17 mouse cellular contexts compared by ENCODE assay signal in the genomic region with DNA sequence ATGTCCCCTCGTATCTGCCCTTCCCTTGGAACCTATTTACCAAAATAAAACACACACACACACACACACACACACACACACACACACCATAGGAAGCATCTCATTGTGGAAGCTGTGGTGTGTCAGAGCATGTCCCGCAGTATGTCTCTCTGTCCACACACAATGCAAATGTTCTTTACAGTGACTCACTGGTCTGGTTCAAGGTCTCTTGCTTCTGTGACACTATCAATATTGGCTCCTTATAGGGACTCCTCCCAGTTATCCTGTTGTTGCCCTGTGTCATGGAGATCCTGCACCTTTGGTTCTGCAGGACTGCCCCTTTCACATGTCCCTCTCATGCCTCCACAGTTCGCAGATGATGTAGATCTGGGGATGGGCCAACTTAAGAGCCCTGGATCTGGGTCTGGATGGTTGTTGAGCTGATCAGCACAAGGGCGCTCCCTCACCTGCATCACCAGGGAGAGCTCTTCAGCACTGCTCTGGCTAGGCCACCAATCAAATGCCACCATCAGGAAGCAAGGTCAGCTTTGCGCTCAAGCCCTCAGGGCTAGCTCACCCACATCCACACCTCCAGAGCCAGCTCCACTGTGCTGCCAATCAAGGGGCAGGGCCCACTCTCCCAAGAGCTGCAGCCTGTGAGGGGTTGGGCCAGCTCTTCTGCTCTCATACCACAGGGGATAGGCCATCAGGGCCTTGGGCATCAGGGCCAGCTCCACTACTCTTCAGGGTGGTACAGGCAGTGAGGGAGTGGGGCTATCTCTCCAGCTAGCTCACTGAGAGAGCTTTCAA. TPM values are rescaled to one million over a fixed set of nuclear protein-coding genes. Genes with fewer than 3 reads are reported as not detected.
DNase-seq lines count a peak whose midpoint lies in the region; ATAC-seq and TF ChIP-seq lines count a peak whose summit lies in the region.
"Had no signal": no experiment of that assay in that cellular context is flagged by ENCODE, and none has a peak within 500 bp of the region (broad histone marks: within the 10 kb centered on the region; RNA-seq: fewer than 3 reads in every experiment).

No protein-coding gene starts in this region.

- peak; percentile 22; the same call in 1 of the 2 replicates for ATAC-seq in kidney, embryonic 15.5 days (replicated peaks; ENCODE audit: low FRiP score)
- peak; percentile 58 for ATAC-seq in lung, postnatal 0 days
- peak; percentile 59 for ATAC-seq in intestine, embryonic 16.5 days
- ATAC-seq in stomach, embryonic 16.5 days (ENCODE audit: insufficient read depth, low FRiP score), result peak; percentile 33; the same call in 1 of the 2 replicates
- ATAC-seq: forebrain, embryonic 14.5 days had no signal

- no peak overlapping the region for H3K27ac ChIP-seq in kidney, embryonic 15.5 days
- no peak overlapping the region for H3K27ac ChIP-seq in kidney, adult 2 months (ENCODE audit: insufficient read depth, low read depth, low read length)
- no peak overlapping the region for H3K27ac ChIP-seq in lung, postnatal 0 days (ENCODE audit: low read length)
- H3K27ac ChIP-seq in intestine, embryonic 16.5 days (ENCODE audit: low read length), result no peak overlapping the region
- H3K27ac ChIP-seq in stomach, embryonic 16.5 days (ENCODE audit: low read length), result no peak overlapping the region
- H3K27ac ChIP-seq: embryonic facial prominence, embryonic 13.5 days; hindbrain, embryonic 13.5 days; left cerebral cortex, adult 2 months; neural tube, embryonic 13.5 days had no signal

- H3K4me2 ChIP-seq in kidney, embryonic 15.5 days, result no peak overlapping the region
- no peak overlapping the region for H3K4me2 ChIP-seq in lung, postnatal 0 days (replicated peaks; ENCODE audit: low read depth, low read length)
- H3K4me2 ChIP-seq in intestine, embryonic 16.5 days (ENCODE audit: low read depth, low read length), result no peak overlapping the region
- no peak overlapping the region for H3K4me2 ChIP-seq in stomach, embryonic 16.5 days (ENCODE audit: low read depth, low read length)
- H3K4me2 ChIP-seq: embryonic facial prominence, embryonic 13.5 days; hindbrain, embryonic 13.5 days; neural tube, embryonic 13.5 days had no signal

- H3K9ac ChIP-seq in kidney, embryonic 15.5 days, result no peak overlapping the region
- H3K9ac ChIP-seq in lung, postnatal 0 days (replicated peaks; ENCODE audit: low read depth), result no peak overlapping the region
- H3K9ac ChIP-seq in intestine, embryonic 16.5 days (ENCODE audit: low read depth, low read length), result no peak overlapping the region
- no peak overlapping the region for H3K9ac ChIP-seq in stomach, embryonic 16.5 days (ENCODE audit: low read length)
- H3K9ac ChIP-seq: embryonic facial prominence, embryonic 13.5 days; hindbrain, embryonic 13.5 days; neural tube, embryonic 13.5 days had no signal

- TF ChIP-seq POLR2A in kidney, adult 2 months (IDR thresholded peaks at IDR 0.05; ENCODE audit: low read depth, low read length), result no peak

- no peaks in the 10 kb centered on the region for H3K4me1 ChIP-seq in kidney, embryonic 15.5 days
- no peaks in the 10 kb centered on the region for H3K4me1 ChIP-seq in kidney, adult 2 months (ENCODE audit: control insufficient read depth, insufficient read depth, low read length)
- no peaks in the 10 kb centered on the region for H3K4me1 ChIP-seq in lung, postnatal 0 days (ENCODE audit: insufficient read depth, low read depth, low read length)
- no peaks in the 10 kb centered on the region for H3K4me1 ChIP-seq in intestine, embryonic 16.5 days (ENCODE audit: control insufficient read depth, insufficient read depth, low read length)
- no peaks in the 10 kb centered on the region; the same call in 1 of the 2 replicates for H3K4me1 ChIP-seq in stomach, embryonic 16.5 days (ENCODE audit: control insufficient read depth, insufficient read depth, low read length)
- H3K4me1 ChIP-seq: embryonic facial prominence, embryonic 13.5 days; hindbrain, embryonic 13.5 days; neural tube, embryonic 13.5 days had no signal

- WGBS in kidney, embryonic 15.5 days, result 80% methylated on average over 5 of the region's 5 CpGs
- 84% methylated on average over 5 of the region's 5 CpGs for WGBS in kidney, adult 2 months
- WGBS in lung, postnatal 0 days, result 76% methylated on average over 5 of the region's 5 CpGs
- WGBS in intestine, embryonic 16.5 days, result 76% methylated on average over 5 of the region's 5 CpGs
- 79% methylated on average over 5 of the region's 5 CpGs for whole genome bisulfite sequencing in stomach, embryonic 16.5 days

- no peak for TF ChIP-seq CTCF in kidney, adult 2 months (conservative IDR thresholded peaks at IDR 0.05; ENCODE audit: insufficient read depth, insufficient read length, low read depth, low read length)
- TF ChIP-seq CTCF in lung, postnatal 0 days (IDR thresholded peaks at IDR 0.05), result no peak

- no peak for TF ChIP-seq EP300 in lung, postnatal 0 days (IDR thresholded peaks at IDR 0.05)

- no peak overlapping the region for H3K4me3 ChIP-seq in kidney, embryonic 15.5 days (replicated peaks)
- no peak overlapping the region for H3K4me3 ChIP-seq in kidney, adult 2 months (ENCODE audit: insufficient read depth, low read depth, low read length)
- H3K4me3 ChIP-seq in lung, postnatal 0 days (ENCODE audit: low read depth, low read length), result no peak overlapping the region
- no peak overlapping the region for H3K4me3 ChIP-seq in intestine, embryonic 16.5 days (ENCODE audit: low read length)
- H3K4me3 ChIP-seq in stomach, embryonic 16.5 days (replicated peaks; ENCODE audit: low read length), result no peak overlapping the region
- H3K4me3 ChIP-seq: embryonic facial prominence, embryonic 13.5 days; hindbrain, embryonic 13.5 days; left cerebral cortex, adult 2 months; neural tube, embryonic 13.5 days had no signal

- no peaks in the 10 kb centered on the region for H3K36me3 ChIP-seq in kidney, embryonic 15.5 days
- H3K36me3 ChIP-seq in kidney, adult 2 months (ENCODE audit: control insufficient read depth, insufficient read depth, low read length), result no peaks in the 10 kb centered on the region
- H3K36me3 ChIP-seq in lung, postnatal 0 days (ENCODE audit: insufficient read depth, low read length), result no peaks in the 10 kb centered on the region
- no peaks in the 10 kb centered on the region for H3K36me3 ChIP-seq in intestine, embryonic 16.5 days (ENCODE audit: control insufficient read depth, insufficient read depth, low read length)
- no peaks in the 10 kb centered on the region for H3K36me3 ChIP-seq in stomach, embryonic 16.5 days (ENCODE audit: control insufficient read depth, insufficient read depth, low read length)
- H3K36me3 ChIP-seq: embryonic facial prominence, embryonic 13.5 days; hindbrain, embryonic 13.5 days; neural tube, embryonic 13.5 days had no signal

- H3K9me3 ChIP-seq in kidney, embryonic 15.5 days (replicated peaks), result no peaks in the 10 kb centered on the region
- no peaks in the 10 kb centered on the region for H3K9me3 ChIP-seq in lung, postnatal 0 days (ENCODE audit: low read length)
- H3K9me3 ChIP-seq in intestine, embryonic 16.5 days (ENCODE audit: control insufficient read depth, low read length), result no peaks in the 10 kb centered on the region
- H3K9me3 ChIP-seq in stomach, embryonic 16.5 days (replicated peaks; ENCODE audit: control insufficient read depth, low read length), result no peaks in the 10 kb centered on the region
- H3K9me3 ChIP-seq: embryonic facial prominence, embryonic 13.5 days; hindbrain, embryonic 13.5 days; neural tube, embryonic 13.5 days had no signal

- no peak for DNase-seq in kidney, adult 2 months
- no peak for DNase-seq in lung, postnatal 0 days (ENCODE audit: low spot score)
- no peak for DNase-seq in lung, adult 18-20 months
- DNase-seq in adrenal gland, postnatal 25 days, result no peak
- DNase-seq: cerebellum, adult 9-11 months; gastrocnemius, postnatal 14 days; kidney, postnatal 36 days; left cerebral cortex, postnatal 4 days; lung, postnatal 14 days had no signal

- no peaks in the 10 kb centered on the region for H3K27me3 ChIP-seq in kidney, embryonic 15.5 days
- no peaks in the 10 kb centered on the region for H3K27me3 ChIP-seq in kidney, adult 2 months (replicated peaks; ENCODE audit: control insufficient read depth, insufficient read depth, low read length)
- no peaks in the 10 kb centered on the region for H3K27me3 ChIP-seq in lung, postnatal 0 days (replicated peaks; ENCODE audit: insufficient read depth, low read length)
- no peaks in the 10 kb centered on the region for H3K27me3 ChIP-seq in intestine, embryonic 16.5 days (replicated peaks; ENCODE audit: control insufficient read depth, insufficient read depth, low read length)
- no peaks in the 10 kb centered on the region for H3K27me3 ChIP-seq in stomach, embryonic 16.5 days (ENCODE audit: control insufficient read depth, insufficient read depth, low read length)
- H3K27me3 ChIP-seq: embryonic facial prominence, embryonic 13.5 days; hindbrain, embryonic 13.5 days; neural tube, embryonic 13.5 days had no signal

RNA-seq across cellular contexts. Expression of a gene that starts 21.0 kb away (rescaled TPM):
- polyA plus RNA-seq in kidney, embryonic 15.5 days (2015; fragmentation: Nextera tagmentation; extraction: Ambion mirVana), result 32.0 and 37.6 TPM in 2 replicates
- polyA plus RNA-seq in kidney, adult 2 months (2012; rRNA removed), result 11.2 and 15.9 TPM in 2 replicates
- polyA plus RNA-seq in lung, postnatal 0 days (2015; fragmentation: Nextera tagmentation; extraction: Ambion mirVana), result 49.3 and 61.1 TPM in 2 replicates
- 51.4 and 61.1 TPM in 2 replicates for polyA plus RNA-seq in intestine, embryonic 16.5 days (2015; fragmentation: Nextera tagmentation; extraction: Ambion mirVana)
- polyA plus RNA-seq in stomach, embryonic 16.5 days (2015; fragmentation: Nextera tagmentation; extraction: Ambion mirVana), result 67.1 and 76.9 TPM in 2 replicates
- 20.7 and 38.6 TPM in 2 replicates for total RNA-seq in adrenal gland, postnatal 25 days (2021)
